Mouse (Mus musculus): Measurements from ENCODE around the gene Zdhhc14. TPM values are rescaled to one million over a fixed set of nuclear protein-coding genes. Genes with fewer than 3 reads are reported as not detected.

The Zdhhc14 gene
- polyA plus RNA-seq, 1 experiment from 2014 or later: 1.6 TPM

DNA sequence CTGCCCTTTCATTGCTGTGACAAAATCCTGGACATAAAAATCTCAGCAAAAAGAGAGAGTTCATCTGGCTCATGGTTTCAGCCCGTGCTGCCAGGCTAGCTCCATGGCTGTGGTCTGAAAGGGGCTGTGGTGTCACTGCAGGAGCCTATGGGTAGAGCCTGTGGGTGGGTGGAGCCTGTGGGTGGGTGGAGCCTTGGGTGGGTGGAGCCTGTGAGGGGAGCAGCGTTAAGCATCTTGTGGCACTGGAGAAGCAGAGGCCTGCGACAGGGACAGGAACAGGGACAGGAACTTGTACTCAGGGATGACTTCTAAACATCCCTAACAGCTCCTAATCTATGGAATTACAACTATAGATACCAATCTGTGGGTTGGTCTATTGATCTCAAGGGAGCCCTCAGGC lies 20.1 kb upstream of the Zdhhc14 start:
- Histone ChIP-seq H3K4me2 (no peak overlapping the region), H3K27me3 (ENCODE audit: insufficient read depth, low read length) (no peaks in the 10 kb centered on the region), H3K4me1 (ENCODE audit: insufficient read depth) (no peaks in the 10 kb centered on the region), H3K36me3 (ENCODE audit: insufficient read depth) (no peaks in the 10 kb centered on the region), H3K9ac (no peak overlapping the region), H3K27ac (ENCODE audit: low read depth) (no peak overlapping the region), H3K9me3 (ENCODE audit: low read depth, low read length) (no peaks in the 10 kb centered on the region), H3K4me3 (ENCODE audit: low read depth, low read length) (no peak overlapping the region)
- ATAC-seq (ENCODE audit: insufficient read depth) (no peak), DNase-seq (no peak)
- TF ChIP-seq CTCF (IDR thresholded peaks at IDR 0.05; ENCODE audit: low read depth): no peak
- 29% methylated on average over 3 of the region's 3 CpGs for WGBS

DNA sequence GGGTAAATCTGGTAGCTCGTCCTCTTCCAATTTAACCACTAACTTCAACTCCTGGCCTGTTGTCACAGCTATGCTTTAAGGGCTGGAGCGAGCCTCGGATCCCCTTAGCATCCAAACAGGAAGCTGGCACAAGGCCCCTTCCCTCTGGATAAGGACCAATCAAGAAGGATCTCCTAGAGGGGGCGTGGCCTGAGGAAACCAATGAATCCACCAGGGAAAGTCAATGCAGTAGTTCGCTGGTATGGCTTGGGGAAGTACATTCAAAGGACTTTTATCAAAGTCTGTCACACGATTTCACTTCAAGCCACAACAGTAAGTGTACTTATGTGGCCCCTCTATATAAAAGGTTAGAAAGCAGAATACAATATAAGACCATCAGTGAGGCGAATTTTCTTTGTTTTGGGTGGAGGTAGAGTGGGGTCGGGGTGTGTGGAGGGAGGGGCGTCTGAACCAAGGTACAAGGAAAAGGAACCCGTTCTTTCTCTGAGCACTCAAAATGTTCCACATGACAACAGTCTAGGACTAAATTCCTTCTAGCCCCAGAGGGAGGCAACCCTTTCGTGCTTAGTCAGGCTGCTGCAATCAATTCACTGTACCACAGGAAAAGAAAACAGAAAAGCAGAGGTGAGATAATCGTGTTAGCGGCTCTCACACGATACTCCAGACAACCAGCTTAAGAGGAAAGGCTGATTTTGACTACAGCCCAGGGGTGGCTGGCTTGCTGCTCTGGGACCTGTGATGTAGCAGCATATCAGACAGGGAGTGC lies 16.2 kb upstream of the Zdhhc14 start:
- Histone ChIP-seq H3K27me3 (ENCODE audit: insufficient read depth, low read length) (no peaks in the 10 kb centered on the region), H3K4me1 (ENCODE audit: insufficient read depth) (no peaks in the 10 kb centered on the region), H3K4me3 (ENCODE audit: low read depth, low read length) (no peak overlapping the region), H3K27ac (ENCODE audit: low read depth) (no peak overlapping the region), H3K9me3 (ENCODE audit: low read depth, low read length) (no peaks in the 10 kb centered on the region), H3K9ac (no peak overlapping the region), H3K4me2 (no peak overlapping the region), H3K36me3 (ENCODE audit: insufficient read depth) (no peaks in the 10 kb centered on the region)
- WGBS: 61% methylated on average over 14 of the region's 14 CpGs
- ATAC-seq (ENCODE audit: insufficient read depth) (no peak), DNase-seq (peak; percentile 70)
- TF ChIP-seq CTCF (IDR thresholded peaks at IDR 0.05; ENCODE audit: low read depth): no peak

DNA sequence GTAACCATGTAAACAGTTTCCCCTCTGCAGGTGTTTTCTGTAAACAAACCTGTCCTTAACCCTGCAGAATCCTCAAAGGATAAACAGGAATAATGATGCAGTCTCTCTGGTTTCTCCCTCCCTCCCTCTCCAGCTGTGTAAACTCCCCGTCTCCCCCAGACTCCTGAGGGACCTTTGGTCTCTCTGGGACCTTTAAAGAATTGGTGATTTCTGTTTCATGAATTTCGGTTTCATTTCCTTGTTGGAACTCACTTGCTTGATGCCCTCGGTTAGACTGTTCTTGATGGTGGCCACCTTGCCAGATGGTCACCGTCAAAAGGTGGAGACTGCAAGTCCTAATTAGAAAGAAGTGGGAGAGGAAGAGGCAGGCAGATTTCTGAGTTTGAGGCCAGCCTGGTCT lies 8.9 kb upstream of the Zdhhc14 start:
- Histone ChIP-seq H3K9ac (no peak overlapping the region), H3K27me3 (ENCODE audit: insufficient read depth, low read length) (no peaks in the 10 kb centered on the region), H3K4me1 (ENCODE audit: insufficient read depth) (no peaks in the 10 kb centered on the region), H3K27ac (ENCODE audit: low read depth) (no peak overlapping the region), H3K36me3 (ENCODE audit: insufficient read depth) (no peaks in the 10 kb centered on the region), H3K9me3 (ENCODE audit: low read depth, low read length) (no peaks in the 10 kb centered on the region), H3K4me3 (ENCODE audit: low read depth, low read length) (no peak overlapping the region), H3K4me2 (no peak overlapping the region)
- ATAC-seq (ENCODE audit: insufficient read depth) (no peak), DNase-seq (no peak)
- 43% methylated on average over 4 of the region's 4 CpGs for WGBS
- TF ChIP-seq CTCF (IDR thresholded peaks at IDR 0.05; ENCODE audit: low read depth): no peak

DNA sequence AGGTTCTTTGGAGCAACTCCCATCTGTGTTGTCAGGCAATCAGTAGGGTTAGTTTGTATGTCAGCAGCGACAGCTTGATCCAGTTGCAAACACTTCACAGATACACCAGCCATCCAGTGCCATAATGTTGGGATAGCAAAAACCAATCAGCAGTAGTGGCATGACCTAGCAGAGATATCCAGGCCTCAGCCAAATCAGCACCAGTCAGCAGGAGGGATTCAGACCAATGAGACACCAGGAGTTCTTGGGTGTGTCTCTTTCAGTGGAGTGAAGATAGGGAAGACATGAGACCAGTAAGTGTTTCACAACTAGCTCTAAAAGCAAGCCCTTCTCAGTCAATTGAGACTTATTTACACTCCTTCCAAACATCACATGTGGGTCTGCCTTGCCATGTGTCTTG lies 7.7 kb upstream of the Zdhhc14 start:
- DNase-seq (no peak), ATAC-seq (ENCODE audit: insufficient read depth) (no peak)
- no peaks in the 10 kb centered on the region for H3K9me3 ChIP-seq (ENCODE audit: low read depth, low read length)
- H3K4me1 ChIP-seq (ENCODE audit: insufficient read depth): no peaks in the 10 kb centered on the region
- H3K36me3 ChIP-seq (ENCODE audit: insufficient read depth): no peaks in the 10 kb centered on the region
- no peaks in the 10 kb centered on the region for H3K27me3 ChIP-seq (ENCODE audit: insufficient read depth, low read length)
- H3K27ac ChIP-seq (ENCODE audit: low read depth): no peak overlapping the region
- no peak overlapping the region for H3K4me3 ChIP-seq (ENCODE audit: low read depth, low read length)
- WGBS: 93% methylated on average over 1 of the region's 1 CpGs
- H3K4me2 ChIP-seq: no peak overlapping the region
- H3K9ac ChIP-seq: no peak overlapping the region
- no peak for TF ChIP-seq CTCF (IDR thresholded peaks at IDR 0.05; ENCODE audit: low read depth)

DNA sequence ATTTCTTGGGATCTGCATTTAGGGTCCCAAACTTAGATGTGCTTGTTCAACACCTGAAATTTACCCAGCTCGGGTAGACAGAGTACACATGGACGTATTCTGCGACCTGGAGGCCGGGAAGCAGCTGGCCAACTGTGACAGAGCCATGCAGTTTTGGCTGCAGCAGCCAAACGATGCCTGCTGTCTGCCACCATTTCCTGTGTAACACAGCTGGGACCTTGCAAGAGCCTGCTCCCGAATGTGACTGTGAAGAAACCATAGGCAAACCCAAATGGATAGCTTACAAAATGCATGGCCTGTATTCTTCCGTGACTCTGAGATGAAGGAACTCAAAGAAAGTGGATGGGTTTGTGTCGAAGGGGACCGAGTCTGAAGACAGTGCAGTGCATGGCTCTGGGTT lies 4.2 kb upstream of the Zdhhc14 start:
- H3K36me3 ChIP-seq (ENCODE audit: insufficient read depth): no peaks in the 10 kb centered on the region
- DNase-seq (peak; percentile 35), ATAC-seq (ENCODE audit: insufficient read depth) (no peak)
- no peaks in the 10 kb centered on the region for H3K4me1 ChIP-seq (ENCODE audit: insufficient read depth)
- H3K4me2 ChIP-seq: 0 out of 2 replicates have a peak overlapping the region, but pooled peaks have one; percentile 1
- 42% methylated on average over 9 of the region's 9 CpGs for WGBS
- no peaks in the 10 kb centered on the region for H3K9me3 ChIP-seq (ENCODE audit: low read depth, low read length)
- no peak overlapping the region for H3K27ac ChIP-seq (ENCODE audit: low read depth)
- H3K27me3 ChIP-seq (ENCODE audit: insufficient read depth, low read length): peaks cover 3% of the 10 kb centered on the region; the same call in 1 of the 2 replicates
- TF ChIP-seq CTCF (IDR thresholded peaks at IDR 0.05; ENCODE audit: low read depth): no peak
- no peak overlapping the region for H3K4me3 ChIP-seq (ENCODE audit: low read depth, low read length)
- no peak overlapping the region for H3K9ac ChIP-seq

DNA sequence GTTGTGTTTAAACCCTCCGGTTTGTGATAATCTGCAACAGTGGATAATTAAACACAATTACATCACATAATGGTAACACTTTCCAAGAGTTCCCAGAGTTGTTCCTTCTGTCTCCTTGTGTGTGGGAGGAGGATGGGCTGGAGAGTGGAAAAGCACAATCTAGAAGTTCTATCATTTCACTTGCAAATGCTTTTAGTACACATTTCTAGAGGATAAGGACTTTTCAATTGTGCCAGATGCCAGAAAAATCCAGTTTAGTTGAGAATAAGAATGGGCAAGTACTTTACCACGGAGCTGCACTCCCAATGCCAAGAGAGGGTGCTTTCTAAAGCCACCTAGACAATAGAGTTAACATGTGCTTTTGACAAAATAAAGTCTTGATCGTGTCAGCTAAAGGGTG lies 2.0 kb upstream of the Zdhhc14 start:
- DNase-seq (no peak), ATAC-seq (ENCODE audit: insufficient read depth) (no peak)
- WGBS: 79% methylated on average over 3 of the region's 3 CpGs
- H3K27me3 ChIP-seq (ENCODE audit: insufficient read depth, low read length): peaks cover 15% of the 10 kb centered on the region
- H3K4me1 ChIP-seq (ENCODE audit: insufficient read depth): peaks cover 5% of the 10 kb centered on the region; the same call in 1 of the 2 replicates
- H3K27ac ChIP-seq (ENCODE audit: low read depth): no peak overlapping the region
- no peaks in the 10 kb centered on the region for H3K9me3 ChIP-seq (ENCODE audit: low read depth, low read length)
- TF ChIP-seq CTCF (IDR thresholded peaks at IDR 0.05; ENCODE audit: low read depth): no peak
- H3K9ac ChIP-seq: no peak overlapping the region
- H3K4me3 ChIP-seq (ENCODE audit: low read depth, low read length): no peak overlapping the region
- no peak overlapping the region for H3K4me2 ChIP-seq
- H3K36me3 ChIP-seq (ENCODE audit: insufficient read depth): no peaks in the 10 kb centered on the region

DNA sequence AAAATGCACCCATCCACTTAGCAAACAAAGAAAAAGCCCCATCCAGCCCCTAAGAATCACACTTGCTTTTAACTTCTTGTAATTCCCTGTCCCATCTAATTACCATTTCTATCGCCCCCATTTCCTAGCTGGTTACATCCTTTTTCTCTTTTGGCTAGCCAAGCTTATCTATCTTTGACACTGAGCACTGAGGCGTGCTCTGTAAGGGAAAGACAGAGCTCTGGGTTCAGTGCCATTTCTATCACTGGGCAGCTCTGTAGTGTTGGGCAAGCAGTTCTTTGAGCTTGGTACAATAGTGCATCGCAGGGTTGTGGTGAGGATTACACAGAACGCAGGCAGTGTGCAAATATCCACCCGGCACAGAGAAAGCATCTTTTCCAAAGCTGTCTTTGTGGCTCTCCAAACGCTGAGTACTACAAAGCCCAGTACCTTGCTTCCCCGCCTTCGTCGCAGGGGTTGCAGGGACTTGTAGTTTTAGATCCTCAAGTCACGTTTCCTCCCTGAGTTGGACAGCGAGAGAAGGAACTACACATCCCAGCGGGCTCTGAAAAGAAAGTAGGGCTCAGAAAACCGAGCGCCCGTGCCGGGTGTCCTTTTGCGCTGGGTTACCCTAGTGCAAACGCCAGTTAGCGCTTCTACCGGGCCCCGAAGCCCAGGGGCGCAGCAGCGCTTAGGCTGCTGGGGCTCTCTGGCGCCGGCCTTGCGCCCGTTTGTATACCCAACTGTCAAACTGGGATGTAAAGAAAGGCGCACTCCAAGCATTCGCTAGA lies 1.1 kb upstream of the Zdhhc14 start:
- H3K27ac ChIP-seq (ENCODE audit: low read depth): peak overlapping the region; percentile 86
- peak overlapping the region; percentile 52 for H3K9ac ChIP-seq
- peaks cover 5% of the 10 kb centered on the region; the same call in 1 of the 2 replicates for H3K4me1 ChIP-seq (ENCODE audit: insufficient read depth)
- ATAC-seq (ENCODE audit: insufficient read depth) (peak; percentile 86), DNase-seq (peak; percentile 97)
- H3K27me3 ChIP-seq (ENCODE audit: insufficient read depth, low read length): peaks cover 15% of the 10 kb centered on the region
- 0% methylated on average over 29 of the region's 29 CpGs for WGBS
- H3K36me3 ChIP-seq (ENCODE audit: insufficient read depth): no peaks in the 10 kb centered on the region
- peak overlapping the region; percentile 100 for H3K4me2 ChIP-seq
- H3K4me3 ChIP-seq (ENCODE audit: low read depth, low read length): peak overlapping the region; percentile 69
- no peak for TF ChIP-seq CTCF (IDR thresholded peaks at IDR 0.05; ENCODE audit: low read depth)
- H3K9me3 ChIP-seq (ENCODE audit: low read depth, low read length): no peaks in the 10 kb centered on the region

Data from lung, embryonic 14.5 days (tissue).